Mouse (Mus musculus) C2C12 (cell line): Measurements from ENCODE around the gene Tbc1d22b.

Experiments used
- CTCF ChIP-seq: IDR thresholded peaks from one replicate; pipeline ENCODE4 v1.5.1; 2011; ENCODE audit not compliant: control insufficient read depth, insufficient read depth, insufficient read length
- MYOD1 ChIP-seq: IDR thresholded peaks from one replicate; pipeline ENCODE4 v1.6.1; 2011; ENCODE audit warnings: low read depth; ENCODE audit not compliant: control insufficient read depth, insufficient read length
- MYOG ChIP-seq: IDR thresholded peaks from one replicate; pipeline ENCODE4 v1.6.1; 2011; ENCODE audit not compliant: control insufficient read depth, insufficient read length; ENCODE audit errors: extremely low read depth
- USF1 ChIP-seq: IDR thresholded peaks from one replicate; pipeline ENCODE4 v1.6.1; 2011; ENCODE audit warnings: low read depth, mild to moderate bottlenecking, control low read depth, moderate library complexity

DNA sequence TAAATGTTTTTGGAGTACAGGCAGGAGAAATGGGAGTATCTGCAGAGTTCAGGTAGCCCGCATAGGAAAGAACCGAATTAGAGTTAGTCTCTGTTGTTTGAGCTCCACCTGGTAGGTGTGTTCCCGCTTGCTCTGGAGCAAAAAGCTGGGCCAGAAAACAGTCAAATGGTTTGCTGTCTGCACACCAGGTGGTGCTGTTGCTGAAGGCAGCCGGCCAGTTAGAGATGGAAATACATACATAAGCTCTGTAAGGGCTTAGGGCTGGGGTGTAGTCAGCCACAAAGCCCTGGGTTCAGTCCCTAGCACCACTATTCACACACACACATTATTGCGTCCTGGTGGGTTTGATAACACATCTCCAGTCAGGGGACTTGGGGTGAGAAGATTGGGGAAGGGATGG, 86.5 kb downstream of the Tbc1d22b start:
- TF ChIP-seq CTCF (no peak), USF1 (no peak), MYOG (no peak), MYOD1 (no peak)
